Mouse (Mus musculus) left cerebral cortex, postnatal 14 days (tissue): ENCODE measurements at regions not wholly inside any gene's neighbourhood (a gene's known extent, or its start where the extent isn't known, plus 50 kb on each side); places are given as distances from the start of the nearest gene placed in this dataset.
A peak's percentile ranks its signal among the peaks of the same experiment; 100 is the strongest.

Experiments used
- DNase-seq, 2 experiments: peaks; one replicate each; pipeline ENCODE4 v3.0.0; 2021 to 2022; ENCODE audit warnings: low spot score in 2 of 2, mixed read lengths in 1 of 2
- intact Hi-C: fragments of 180-260 bp; cut with DNase I; formaldehyde crosslinking; loops from one replicate; pipeline ENCODE4 v1.15.1; 2025

DNA sequence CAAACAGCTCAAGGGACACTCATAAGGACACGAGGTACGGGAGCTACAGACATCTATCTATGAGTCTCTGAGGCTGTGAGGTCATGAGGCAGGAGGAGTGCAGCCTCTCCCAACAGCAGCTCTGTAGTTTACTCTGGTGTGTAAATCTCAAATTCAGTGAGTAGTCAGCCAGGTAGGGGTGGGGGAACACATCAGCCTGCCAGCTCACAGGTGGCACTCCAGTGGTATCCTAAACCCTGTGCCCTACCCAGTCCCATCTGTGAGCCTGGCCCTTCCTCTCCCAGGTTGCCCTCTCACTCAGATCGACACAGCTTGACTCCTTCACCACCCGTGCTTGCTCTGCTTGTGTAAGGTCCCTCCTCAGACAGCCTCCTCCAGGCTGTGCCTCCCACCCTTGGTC is 202.2 kb downstream of the Sipa1l2 start:
- intact Hi-C loops: no loop called here
- DNase-seq: no peak

DNA sequence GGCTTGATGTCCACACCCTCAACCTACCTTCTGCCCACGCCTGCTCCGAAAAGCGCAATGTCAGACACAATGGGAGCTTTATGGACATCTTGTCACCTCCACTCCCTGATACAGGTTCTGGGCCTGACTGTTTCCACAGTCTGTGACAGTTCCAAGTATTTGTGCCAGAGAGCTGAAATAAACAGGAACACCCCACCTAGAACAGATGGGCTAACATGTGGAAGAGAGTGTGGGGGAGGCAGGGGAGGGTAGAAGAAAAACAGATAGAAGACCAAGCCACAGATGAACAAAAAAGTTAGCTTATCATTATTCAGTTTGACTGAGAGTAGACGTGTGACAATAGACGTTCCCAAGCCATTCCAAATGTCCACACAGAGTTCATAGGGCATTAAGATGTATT is 204.6 kb downstream of the Sipa1l2 start:
- intact Hi-C loops: no loop called here

DNA sequence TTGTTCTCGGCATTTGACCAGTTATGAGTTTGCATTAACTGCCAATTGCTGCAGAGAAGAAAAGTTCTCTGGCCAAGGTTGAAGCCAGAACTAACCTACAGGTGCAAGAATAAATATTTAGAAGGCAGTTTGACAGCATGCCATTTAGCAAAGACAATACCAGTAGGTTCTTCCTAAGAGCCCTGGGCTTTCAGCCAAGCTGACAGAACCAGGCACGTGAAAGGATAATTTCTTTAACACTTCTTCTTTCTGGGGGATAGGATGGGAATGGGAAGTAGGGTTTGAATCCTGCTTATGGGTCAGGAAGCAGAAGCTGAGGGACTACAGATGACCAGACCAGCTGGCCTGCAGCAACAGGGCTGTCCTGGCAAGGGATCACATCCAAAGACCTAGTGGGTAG is 210.2 kb downstream of the Sipa1l2 start:
- DNase-seq: no peak
- intact Hi-C loops: no loop called here

More for the DNA sequence above, 204.6 kb downstream of the Sipa1l2 start:
- peak in 1 of 2 experiments; percentile 34 for DNase-seq

DNA sequence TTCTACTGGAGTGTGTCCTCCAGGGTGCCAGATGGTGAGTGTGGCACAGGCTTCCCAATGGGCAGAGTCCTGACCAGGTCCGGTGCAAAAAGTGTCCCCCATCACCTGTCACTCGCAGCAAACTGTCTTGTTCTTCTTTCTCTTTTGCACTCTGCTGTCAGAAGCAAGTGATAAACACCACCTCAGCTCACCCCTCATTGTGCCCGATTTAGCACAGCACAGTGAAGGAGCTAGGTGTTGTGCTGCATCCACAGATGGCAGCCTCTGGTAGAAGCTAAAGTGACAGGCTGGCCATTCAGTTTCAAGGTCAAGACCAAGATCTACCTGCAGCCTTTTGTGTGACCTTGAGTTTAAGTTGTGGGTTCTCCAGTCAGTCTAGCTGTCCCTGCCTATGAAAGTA is 211.8 kb downstream of the Sipa1l2 start:
- no peak for DNase-seq
- intact Hi-C loops: no loop called here

- DNase-seq: no peak
- intact Hi-C loops: no loop called here
Observed at GRCm38 (mm10) chr8:125355059-125355509, 214.5 kb downstream of the Sipa1l2 start.

DNA sequence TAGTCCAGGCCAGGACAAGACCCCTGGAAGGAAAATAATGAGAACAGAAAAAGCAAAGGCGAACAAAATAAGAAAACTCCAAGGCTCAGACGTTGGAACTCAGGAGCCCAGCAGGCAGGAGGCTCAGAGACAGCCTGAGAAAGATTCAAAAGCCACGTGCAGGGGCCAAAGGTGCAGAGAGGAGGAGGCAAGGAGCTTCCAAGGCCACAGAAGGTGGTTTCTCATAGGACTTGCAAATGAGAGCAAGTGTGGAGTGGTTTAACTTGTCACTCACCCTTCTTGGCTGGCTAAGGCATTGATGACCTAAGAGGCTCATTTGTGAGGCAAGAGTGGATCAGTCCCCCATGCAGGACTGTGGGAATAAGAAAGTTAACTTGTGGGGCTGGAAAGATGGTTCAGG is 217.3 kb downstream of the Sipa1l2 start:
- DNase-seq: no peak
- intact Hi-C loops: no loop called here

DNA sequence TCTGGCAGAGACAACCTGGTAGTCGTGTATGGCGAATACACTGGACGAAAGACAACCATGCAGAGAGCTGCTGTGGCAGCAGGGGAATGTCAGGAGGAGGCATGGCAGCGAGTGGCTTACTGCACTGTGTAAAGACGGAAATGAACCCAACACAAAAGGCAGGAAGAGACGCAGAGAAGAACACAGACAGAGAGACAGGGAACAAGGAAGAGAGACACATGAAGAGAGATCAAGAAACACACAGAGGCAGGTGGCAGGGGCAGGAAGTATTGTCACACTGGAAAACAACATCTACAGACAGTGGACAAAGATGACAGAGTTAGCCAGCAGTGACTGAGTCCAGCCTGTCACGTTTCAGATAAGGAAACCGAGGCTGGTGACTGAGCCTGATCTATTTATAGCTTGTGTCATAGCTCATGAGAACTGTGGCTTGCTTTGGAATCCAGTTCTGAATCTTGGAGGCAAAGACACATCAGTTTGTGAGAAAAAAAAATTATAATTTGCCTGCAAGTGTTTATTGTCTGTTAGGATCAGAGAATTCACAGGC is 218.0 kb downstream of the Sipa1l2 start:
- intact Hi-C loops: no loop called here
- DNase-seq: no peak

- intact Hi-C loops: no loop called here
- peak in 1 of 2 experiments; percentile 41 for DNase-seq
Observed at GRCm38 (mm10) chr8:125349290-125350025, 220.2 kb downstream of the Sipa1l2 start.

- DNase-seq: no peak
- intact Hi-C loops: no loop called here
Observed at GRCm38 (mm10) chr8:125346182-125346581, 223.4 kb downstream of the Sipa1l2 start.

DNA sequence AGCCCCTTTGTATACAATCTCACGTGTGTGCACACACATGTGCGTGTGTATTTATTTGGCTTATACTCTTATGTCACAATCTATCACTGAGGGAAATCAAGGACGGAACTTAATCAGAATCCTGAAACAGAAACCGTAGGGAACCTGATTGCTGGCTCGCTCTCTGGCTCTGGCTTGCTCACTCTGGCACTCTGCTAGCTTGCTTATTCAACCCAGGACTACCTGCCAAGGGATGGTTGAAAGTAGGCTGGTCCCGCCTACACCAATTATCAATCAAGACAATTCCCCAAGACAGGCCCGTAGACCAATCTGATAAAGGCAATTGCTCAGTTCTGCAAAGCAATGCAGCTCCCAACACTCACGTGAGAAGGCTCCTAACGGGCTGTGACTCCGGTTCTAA is 224.0 kb downstream of the Sipa1l2 start:
- intact Hi-C loops: no loop called here
- no peak for DNase-seq

- intact Hi-C loops: no loop called here
- DNase-seq: no peak
Observed at GRCm38 (mm10) chr8:125343867-125344266, 225.7 kb downstream of the Sipa1l2 start.

DNA sequence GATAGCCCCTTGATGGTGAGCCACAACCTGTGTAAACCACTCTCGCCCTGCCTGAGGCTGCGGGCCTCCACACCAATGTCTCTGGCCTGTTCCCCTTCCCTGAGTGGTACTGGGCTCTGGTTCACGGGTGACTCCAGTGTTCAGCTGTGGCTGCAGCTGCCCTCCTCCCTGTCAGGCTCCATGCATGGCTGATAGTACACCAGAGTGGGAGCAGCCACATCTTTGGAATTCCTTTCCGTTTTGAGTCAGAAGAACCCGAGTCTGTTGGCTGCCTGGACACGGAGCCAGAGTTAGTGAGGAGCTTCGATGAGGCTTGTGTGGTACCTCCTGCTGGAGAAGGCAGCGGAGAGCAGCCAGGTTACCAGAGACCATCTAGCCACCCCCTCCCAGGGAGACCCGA is 227.1 kb downstream of the Sipa1l2 start:
- intact Hi-C loops: no loop called here
- DNase-seq: no peak

GRCm38 (mm10) chr8:125341606-125342005 is 228.0 kb downstream of the Sipa1l2 start:
- intact Hi-C loops: no loop called here
- no peak for DNase-seq

DNA sequence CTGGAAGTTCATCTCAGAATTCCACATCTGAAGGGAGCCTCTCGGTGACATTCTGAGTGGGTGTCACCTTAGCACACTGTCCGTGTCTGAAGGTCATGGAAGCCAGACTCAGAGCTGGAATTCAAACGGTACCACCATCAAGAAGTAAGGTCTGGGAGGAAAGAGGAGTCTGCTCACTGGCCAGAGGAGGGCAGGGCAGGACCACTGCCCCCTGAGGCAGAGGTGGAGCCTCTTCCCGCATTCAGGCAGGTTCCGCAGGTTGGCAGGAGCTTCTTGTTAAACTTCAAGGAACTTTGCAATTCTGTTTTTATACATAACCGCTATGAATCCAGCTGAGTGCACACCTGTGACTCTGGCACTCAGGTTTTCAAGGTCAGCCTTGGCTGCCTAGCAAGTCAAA is 231.4 kb downstream of the Sipa1l2 start:
- intact Hi-C loops: no loop called here
- no peak for DNase-seq

- no peak for DNase-seq
- intact Hi-C loops: no loop called here
Observed at GRCm38 (mm10) chr8:125337444-125338077, 232.0 kb downstream of the Sipa1l2 start.

GRCm38 (mm10) chr8:125336799-125337198 is 232.8 kb downstream of the Sipa1l2 start:
- DNase-seq: no peak
- intact Hi-C loops: no loop called here

DNA sequence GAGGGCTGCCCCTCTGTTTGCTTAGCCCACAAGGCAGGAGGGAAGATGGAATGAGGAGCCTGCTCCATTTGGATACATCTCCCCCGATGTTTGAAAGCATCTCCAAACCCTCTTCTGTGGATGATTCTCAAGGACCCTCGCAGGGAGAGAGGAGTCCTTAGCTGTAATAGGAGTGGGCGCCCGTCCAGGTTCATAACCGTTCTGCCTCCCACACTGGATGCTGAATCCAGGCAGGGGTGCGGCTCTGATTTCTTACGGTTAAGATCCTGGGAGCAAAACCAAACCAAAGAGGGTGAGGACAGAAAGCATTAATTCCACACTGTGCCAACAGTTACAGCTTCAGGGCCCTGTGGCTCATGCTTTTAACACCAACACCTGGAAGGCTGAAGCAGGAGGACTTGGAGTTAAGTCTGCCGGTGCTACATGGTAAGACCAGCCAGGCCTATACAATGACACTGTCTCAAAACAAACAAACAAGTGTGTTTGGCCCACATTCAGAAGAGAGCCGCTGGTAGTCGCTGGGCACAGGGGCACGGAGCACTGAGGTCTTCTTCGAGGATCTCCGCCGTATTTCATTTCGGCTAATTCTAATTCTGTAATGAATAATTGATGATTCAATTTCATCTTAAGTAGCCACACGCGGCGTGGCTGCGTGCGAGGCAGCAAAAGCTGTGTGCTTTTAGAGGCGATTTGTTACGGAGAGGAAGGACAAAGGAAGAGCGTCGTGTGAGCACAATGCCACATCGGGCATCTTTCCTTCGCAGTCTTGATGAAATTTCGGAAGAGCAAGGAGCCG is 233.8 kb downstream of the Sipa1l2 start:
- intact Hi-C loops: no loop called here
- no peak for DNase-seq

DNA sequence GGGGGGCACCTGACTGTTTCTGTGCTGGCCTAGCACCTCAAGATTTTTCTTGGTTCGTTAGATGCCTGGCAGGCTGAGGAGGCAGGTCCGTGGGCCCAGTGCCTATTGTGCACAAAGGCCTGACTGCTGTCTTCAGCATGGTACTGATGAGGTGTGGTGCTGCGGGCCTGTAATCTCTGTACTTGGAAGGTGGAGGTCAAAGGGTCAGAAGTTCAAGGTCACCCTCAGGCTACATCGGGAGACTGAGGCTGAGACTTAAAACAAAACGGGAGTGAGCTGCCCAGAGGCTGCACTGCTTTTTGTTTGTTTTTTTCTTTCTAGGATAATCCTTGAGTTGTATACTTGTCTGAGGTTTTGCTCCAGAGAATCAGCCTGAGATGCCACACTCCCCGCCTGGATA is 234.4 kb downstream of the Sipa1l2 start:
- intact Hi-C loops: no loop called here
- no peak for DNase-seq

GRCm38 (mm10) chr8:125330638-125331037 is 239.0 kb downstream of the Sipa1l2 start:
- DNase-seq: no peak
- intact Hi-C loops: no loop called here

GRCm38 (mm10) chr8:125328650-125329049 is 241.0 kb downstream of the Sipa1l2 start:
- no peak for DNase-seq
- intact Hi-C loops: no loop called here
